Mouse (Mus musculus): Measurements from ENCODE around the gene Plekhf1. TPM values are rescaled to one million over a fixed set of nuclear protein-coding genes. Genes with fewer than 3 reads are reported as not detected.
A peak's percentile ranks its signal among the peaks of the same experiment; 100 is the strongest.

Plekhf1 gene
- total RNA-seq, 2 experiments from 2014 or later, result 2.1 to 2.6 TPM

DNA sequence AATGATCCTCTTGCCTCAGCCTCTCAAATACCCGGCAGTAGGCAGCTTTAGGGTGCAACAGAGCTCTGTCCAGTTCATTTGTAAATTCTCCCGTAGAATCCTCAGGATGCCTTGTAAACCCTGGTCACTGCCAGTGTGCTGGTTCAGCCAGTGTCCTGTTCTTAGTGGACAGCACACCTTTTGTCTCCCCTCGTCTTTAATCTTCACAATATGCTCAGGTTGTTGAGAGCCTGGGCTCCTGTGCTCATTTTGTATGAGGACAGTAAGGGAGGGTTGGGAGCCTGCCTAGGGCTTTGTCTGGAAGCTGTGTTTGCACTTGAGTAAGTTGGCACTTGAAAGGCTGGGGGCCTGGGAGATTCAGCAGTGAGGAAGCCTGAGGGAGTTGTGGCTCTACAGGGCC, 47.9 kb downstream of the Plekhf1 start:
- H3K4me3 ChIP-seq, result no peak overlapping the region
- DNase-seq (ENCODE audit: low spot score in 2 of 2), result no peak
- H3K27ac ChIP-seq, result no peak overlapping the region
- no peak for TF ChIP-seq CTCF (conservative IDR thresholded peaks at IDR 0.05)

DNA sequence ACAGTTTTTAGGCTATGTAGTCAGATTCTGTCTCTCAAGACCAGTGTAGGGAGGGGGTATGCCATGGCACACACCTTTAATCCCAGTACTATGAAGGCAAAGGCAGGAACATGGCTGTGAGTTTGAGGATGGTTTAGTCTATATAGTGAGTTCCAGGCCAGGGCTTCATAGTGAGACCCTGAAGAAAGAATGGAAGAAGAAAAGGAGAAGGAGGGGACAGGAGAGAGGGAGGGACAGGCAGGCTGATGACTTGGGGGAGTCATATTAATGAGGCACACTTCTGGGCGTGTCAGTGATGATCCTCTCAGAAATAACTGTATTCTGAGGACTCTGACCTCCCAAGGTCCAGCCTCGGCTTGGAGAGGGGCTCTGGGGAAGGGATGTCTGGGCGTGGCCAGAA, 51.8 kb downstream of the Plekhf1 start:
- no peak for TF ChIP-seq CTCF (conservative IDR thresholded peaks at IDR 0.05)
- no peak for DNase-seq (ENCODE audit: low spot score in 2 of 2)
- H3K27ac ChIP-seq, result no peak overlapping the region
- H3K4me3 ChIP-seq, result no peak overlapping the region

DNA sequence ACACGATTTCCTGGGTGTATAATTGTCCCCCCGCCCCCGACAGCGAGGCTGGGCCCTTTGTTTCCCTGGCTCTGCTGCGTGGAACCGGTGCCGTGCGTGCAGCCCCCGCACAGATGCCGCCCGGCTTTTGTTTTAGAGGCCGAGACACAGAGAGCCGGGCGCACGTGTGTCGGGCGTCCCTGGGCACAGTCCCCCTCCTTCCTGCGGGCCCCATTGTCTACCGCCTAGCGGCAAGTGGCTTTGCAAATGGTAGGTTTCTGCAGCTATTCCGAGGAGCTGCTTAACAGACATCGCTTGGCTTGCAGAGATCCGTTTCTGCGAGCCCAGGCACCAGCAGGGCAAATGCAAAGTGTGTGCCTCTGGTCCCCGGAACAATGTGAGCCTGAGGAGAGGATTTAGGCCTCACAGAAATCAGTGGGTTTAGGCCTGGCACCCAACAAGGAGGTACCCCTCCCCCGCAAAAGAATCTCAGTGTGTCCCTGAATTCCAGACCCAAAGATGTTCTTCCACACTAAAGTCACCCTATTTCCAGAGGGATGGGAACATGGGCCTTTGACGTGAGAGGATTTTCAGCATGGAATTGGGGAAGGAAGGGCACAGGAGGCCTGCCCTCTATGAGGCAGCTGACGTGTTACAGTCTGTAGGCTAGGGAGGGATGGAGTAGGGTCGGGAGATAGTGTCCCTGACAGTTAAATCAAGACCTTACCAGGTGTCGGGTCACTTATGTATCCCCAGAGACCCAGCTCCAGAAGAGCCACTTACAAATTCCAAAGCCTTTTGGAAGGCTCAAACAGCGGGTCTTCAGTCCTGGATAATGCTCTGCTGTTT, 53.3 kb downstream of the Plekhf1 start:
- peak overlapping the region; percentile 51 for H3K4me3 ChIP-seq
- H3K27ac ChIP-seq, result peak overlapping the region; percentile 81
- TF ChIP-seq CTCF (conservative IDR thresholded peaks at IDR 0.05), result peak; percentile 45

DNA sequence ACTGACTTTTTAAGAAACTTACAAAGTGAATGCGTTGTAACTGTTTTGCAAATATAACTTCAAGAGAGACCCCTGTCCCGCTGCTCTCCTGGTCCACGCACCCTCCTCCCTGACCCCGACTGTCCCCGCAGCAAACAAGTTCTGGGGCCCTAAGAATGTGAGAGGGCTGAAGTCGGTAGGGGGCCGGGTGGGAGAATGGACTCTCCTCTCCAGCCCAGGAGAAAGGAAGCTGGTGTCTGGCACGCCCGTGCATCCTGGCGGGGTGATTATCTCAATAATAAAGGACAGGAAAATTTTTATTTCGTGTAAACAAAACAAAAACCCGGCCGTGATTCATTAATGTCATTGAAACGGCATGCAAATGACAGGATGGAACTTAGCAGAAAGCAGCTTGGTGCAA, 53.9 kb downstream of the Plekhf1 start:
- H3K4me3 ChIP-seq, result peak overlapping the region; percentile 51
- no peak for TF ChIP-seq CTCF (conservative IDR thresholded peaks at IDR 0.05)
- DNase-seq (ENCODE audit: low spot score in 2 of 2), result no peak
- H3K27ac ChIP-seq, result peak overlapping the region; percentile 81

More for the DNA sequence above, 53.3 kb downstream of the Plekhf1 start:
- DNase-seq (ENCODE audit: low spot score in 2 of 2), result peak; percentile 66 to 67

DNA sequence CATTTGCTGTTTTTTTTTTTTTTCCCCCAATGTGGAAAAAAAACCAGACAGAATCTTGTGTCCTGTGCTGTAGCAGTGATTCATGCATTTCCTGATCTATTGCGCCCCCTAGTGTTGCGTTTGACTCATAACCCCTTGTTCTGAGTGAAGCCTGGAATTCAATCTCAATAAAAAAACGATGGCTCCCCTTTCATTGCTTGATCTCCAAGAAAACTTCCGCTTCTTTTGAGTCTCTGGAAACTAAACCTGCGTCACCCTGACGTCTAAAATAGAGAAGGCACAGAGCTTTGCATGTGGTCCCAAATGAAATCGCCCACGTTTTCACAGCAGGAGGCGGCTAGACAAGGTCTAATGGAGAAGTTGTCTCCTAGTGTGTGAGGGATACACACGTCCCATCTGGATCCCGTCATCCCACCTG, 60.1 kb downstream of the Plekhf1 start:
- no peak overlapping the region for H3K4me3 ChIP-seq

More for the DNA sequence above, 60.1 kb downstream of the Plekhf1 start:
- no peak overlapping the region for H3K27ac ChIP-seq
- peak; percentile 87 for TF ChIP-seq CTCF (conservative IDR thresholded peaks at IDR 0.05)
- DNase-seq (ENCODE audit: low spot score in 2 of 2), result peak; percentile 75 to 81

Other genes with a start within 250 kb of the Plekhf1 start
- gene Uri1, start 204.5 kb downstream of the Plekhf1 start, total RNA-seq (2021), result 10 to 100 TPM; 38.6 to 45.9 TPM
- gene Ccne1, start 120.5 kb downstream of the Plekhf1 start, total RNA-seq (2021), result 10 to 100 TPM; 13.5 to 13.7 TPM
- 10 to 100 TPM; 24.0 to 29.5 TPM for gene 1600014C10Rik, start 44.8 kb downstream of the Plekhf1 start, total RNA-seq (2021)
- gene Pop4, start 43.4 kb upstream of the Plekhf1 start, total RNA-seq (2021), result 10 to 100 TPM; 19.9 to 24.5 TPM

All from layer of hippocampus, adult 2 months (tissue).